Mouse (Mus musculus) limb, embryonic 15.5 days (tissue): ENCODE results near the gene Slc37a2. TPM values are rescaled to one million over a fixed set of nuclear protein-coding genes. Genes with fewer than 3 reads are reported as not detected.

Experiments
- polyA plus RNA-seq: library from polyadenylated mRNA; unstranded; fragments of >200 nt; fragmentation: Nextera tagmentation; extraction: Ambion mirVana; gene quantifications from 2 replicates; pipeline ENCODE4 v1.2.1, GENCODE M21; 2015

Gene Slc37a2
- polyA plus RNA-seq, 1 experiment from 2014 or later: 7.6 TPM

Other genes with a start within 250 kb of the Slc37a2 start
- gene Pknox2, start 108.3 kb downstream of the Slc37a2 start, polyA plus RNA-seq: 8.1 and 8.7 TPM in 2 replicates
- 10.9 and 11.2 TPM in 2 replicates for gene Tmem218, start 47.5 kb downstream of the Slc37a2 start, polyA plus RNA-seq
- gene Ccdc15, start 92.7 kb upstream of the Slc37a2 start, polyA plus RNA-seq: 7.0 and 7.3 TPM in 2 replicates
- gene Hepacam, start 111.6 kb upstream of the Slc37a2 start, polyA plus RNA-seq: 0.05 and 0.06 TPM in 2 replicates
- gene Robo4, start 146.2 kb upstream of the Slc37a2 start, polyA plus RNA-seq: 10.7 and 14.3 TPM in 2 replicates
- gene Robo3, start 177.5 kb upstream of the Slc37a2 start, polyA plus RNA-seq: 0.06 and 0.12 TPM in 2 replicates
- gene Msantd2, start 233.6 kb upstream of the Slc37a2 start, polyA plus RNA-seq: 17.3 and 25.2 TPM in 2 replicates